Mouse (Mus musculus): ENCODE results near the gene Camk1d. TPM values are rescaled to one million over a fixed set of nuclear protein-coding genes. Genes with fewer than 3 reads are reported as not detected.
"Not testable (repeated sequence)": the region's sequence is repeated elsewhere in the genome, so short reads cannot be mapped to it uniquely, and the experiment has no call there.

The Camk1d gene
- total RNA-seq, 2 experiments from 2014 or later: 4.3 to 7.5 TPM

GRCm38 (mm10) chr2:5631676-5632354 is 82.5 kb downstream of the Camk1d start:
- intact Hi-C loops (cut with DNase I): no loop called here
- DNase-seq: no peak

GRCm38 (mm10) chr2:5630710-5631109 is 83.6 kb downstream of the Camk1d start:
- intact Hi-C loops (cut with DNase I): no loop called here
- DNase-seq: no peak

- intact Hi-C loops (cut with DNase I): no loop called here
Measured at GRCm38 (mm10) chr2:5624379-5624778, 89.9 kb downstream of the Camk1d start.

GRCm38 (mm10) chr2:5618361-5618896 is 95.9 kb downstream of the Camk1d start:
- intact Hi-C loops (cut with DNase I): no loop called here
- DNase-seq: no peak

More at GRCm38 (mm10) chr2:5624379-5624778, 89.9 kb downstream of the Camk1d start:
- no peak for DNase-seq

GRCm38 (mm10) chr2:5614896-5615295 is 99.4 kb downstream of the Camk1d start:
- intact Hi-C loops (cut with DNase I): no loop called here
- peak; percentile 63 to 67 for DNase-seq

DNA sequence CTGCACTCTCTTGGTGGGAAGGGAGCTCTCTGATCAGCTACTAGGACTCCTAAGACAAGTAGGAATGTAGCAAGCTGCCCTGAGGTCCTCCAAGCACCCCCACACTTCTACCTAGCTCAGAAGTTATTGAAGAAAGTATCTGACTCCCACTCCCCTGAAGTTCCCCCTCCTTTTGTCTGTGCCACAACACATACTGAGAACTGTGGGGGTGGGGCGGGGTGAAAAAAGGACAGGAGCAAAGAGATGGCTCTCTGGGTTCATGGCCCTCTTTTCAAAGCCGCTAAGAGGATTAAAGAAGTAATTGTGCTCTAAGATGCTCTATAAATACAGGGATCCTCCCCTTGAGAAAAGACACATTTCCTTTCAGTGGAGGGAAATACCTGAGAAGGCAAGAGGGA is 100.0 kb downstream of the Camk1d start:
- intact Hi-C loops (cut with DNase I): no loop called here
- DNase-seq: no peak

GRCm38 (mm10) chr2:5613651-5614307 is 100.5 kb downstream of the Camk1d start:
- intact Hi-C loops (cut with DNase I): no loop called here
- DNase-seq: peak; percentile 47 to 56

GRCm38 (mm10) chr2:5611601-5612000 is 102.7 kb downstream of the Camk1d start:
- intact Hi-C loops (cut with DNase I): no loop called here

GRCm38 (mm10) chr2:5610521-5610920 is 103.8 kb downstream of the Camk1d start:
- intact Hi-C loops (cut with DNase I): no loop called here
- no peak for DNase-seq

More at GRCm38 (mm10) chr2:5611601-5612000, 102.7 kb downstream of the Camk1d start:
- no peak for DNase-seq

DNA sequence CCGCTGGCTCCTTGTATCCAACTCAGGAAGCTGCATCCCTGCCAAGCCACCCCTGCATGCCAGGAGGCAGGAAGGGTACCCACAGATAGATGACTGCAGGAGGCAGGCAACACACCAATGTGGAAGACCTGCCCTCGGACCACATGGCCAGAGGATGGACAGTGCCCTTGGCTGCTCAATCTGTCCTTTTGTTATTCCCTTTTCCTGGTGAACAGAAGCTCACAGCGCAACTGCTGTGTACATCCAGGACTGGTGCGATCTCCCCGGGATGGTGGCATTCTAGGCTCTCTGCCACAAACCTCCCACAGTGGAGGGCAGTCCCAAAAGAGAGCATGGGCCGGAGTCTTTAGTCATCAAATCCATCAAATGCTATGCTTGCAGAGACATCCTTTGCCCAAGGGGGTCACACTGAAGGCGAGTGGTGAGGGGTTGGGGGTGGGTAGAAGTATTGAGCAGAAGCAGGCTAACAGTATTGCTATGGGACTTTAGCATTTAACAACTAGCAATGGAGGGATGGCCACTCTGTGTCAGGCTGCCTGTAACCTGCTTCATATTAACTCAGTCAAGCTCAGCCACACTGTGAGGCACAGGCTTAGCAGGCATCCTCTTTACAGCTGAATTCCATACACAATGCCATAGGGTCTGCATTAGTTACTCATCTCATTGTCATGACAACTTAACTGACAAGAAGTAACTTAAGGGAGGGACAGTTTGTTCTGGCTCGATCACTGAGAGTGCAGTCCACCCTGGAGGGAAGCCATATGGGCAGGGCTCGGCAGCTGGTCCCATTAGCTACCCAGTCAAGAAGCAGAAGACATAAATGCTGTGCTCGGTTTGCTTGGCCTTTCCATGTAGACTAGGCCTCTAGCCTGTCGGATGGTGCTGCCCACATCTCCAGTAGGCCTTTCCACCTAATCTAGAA is 106.1 kb downstream of the Camk1d start:
- DNase-seq: no peak
- intact Hi-C loops (cut with DNase I): no loop called here

DNA sequence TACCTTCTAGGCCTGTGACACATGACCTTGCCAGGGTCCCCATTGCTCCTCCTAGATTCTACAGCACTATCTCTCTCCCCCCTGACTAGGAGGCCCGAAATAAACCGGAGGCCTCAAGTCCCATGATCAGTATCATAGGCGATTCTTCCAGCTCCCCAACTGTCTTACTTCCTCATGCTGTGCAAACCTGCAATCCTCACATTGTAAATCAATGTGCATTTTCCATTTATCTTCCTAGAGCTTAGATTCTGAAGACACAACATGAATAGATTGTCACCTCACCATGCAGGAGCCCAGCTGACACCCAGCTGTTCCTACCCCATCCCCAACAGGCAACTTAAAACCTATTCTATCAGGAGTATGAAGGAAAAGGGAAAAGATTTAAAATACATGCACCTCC is 108.5 kb downstream of the Camk1d start:
- no peak for DNase-seq
- intact Hi-C loops (cut with DNase I): no loop called here

DNA sequence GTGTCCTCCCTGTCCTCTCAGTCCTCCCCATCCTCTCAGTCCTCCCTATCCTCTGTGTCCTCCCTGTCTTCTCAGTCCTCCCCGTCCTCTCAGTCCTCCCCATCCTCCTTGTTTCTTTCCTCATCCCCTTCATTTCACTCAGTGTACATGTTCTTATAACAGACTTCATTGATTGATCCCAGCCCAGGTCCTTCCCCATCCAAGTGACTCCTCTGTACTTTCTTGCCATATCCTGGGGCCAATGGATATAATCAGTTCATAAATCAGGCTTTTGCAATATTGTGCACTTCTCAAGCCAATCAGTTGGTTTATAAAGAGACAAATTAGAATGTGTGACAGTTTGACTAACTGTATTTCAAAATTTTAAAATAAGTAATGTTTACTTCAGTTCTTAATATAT is 112.3 kb downstream of the Camk1d start:
- DNase-seq: no peak
- intact Hi-C loops (cut with DNase I): no loop called here

- DNase-seq; intact Hi-C loops (cut with DNase I): not testable (repeated sequence)
Measured at GRCm38 (mm10) chr2:5601243-5601642, 113.1 kb downstream of the Camk1d start.

DNA sequence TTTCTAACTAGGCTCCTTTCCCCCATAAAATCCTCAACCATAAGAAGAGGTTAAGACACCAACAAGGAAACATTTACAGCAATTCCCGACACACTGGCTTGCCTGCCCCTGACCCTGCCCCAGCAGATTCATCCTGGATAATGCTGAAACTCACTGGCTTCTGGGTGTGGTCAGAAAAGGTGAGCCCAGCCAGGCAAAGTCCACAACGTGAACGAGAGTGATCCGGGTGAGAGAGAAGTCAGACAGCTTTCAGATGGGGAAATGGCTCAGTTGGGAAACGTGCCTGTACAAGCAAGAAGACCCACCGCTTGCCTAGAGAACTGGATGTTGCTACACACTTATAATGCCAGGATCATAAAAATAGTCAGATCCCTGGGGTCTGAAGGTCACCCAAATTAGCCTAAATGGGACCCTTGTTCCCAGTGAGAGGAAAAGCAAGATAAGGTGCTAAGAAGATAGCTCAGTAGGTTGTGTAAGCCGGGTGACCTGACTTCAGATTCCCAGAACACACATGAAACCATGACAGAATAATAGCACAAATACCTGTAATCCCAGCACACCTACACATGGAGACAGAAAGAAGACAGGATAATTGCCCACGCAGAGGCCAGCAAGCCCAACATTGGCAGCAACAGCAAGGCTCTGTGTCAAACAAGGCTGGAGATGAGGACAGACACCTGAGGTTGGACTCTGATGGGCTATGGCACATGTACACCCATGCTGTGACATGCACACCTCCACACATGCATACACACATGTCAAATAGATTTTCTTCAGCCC is 113.9 kb downstream of the Camk1d start:
- DNase-seq: no peak
- intact Hi-C loops (cut with DNase I): no loop called here

GRCm38 (mm10) chr2:5599713-5600112 is 114.6 kb downstream of the Camk1d start:
- intact Hi-C loops (cut with DNase I): no loop called here
- no peak for DNase-seq

- intact Hi-C loops (cut with DNase I): no loop called here
- no peak for DNase-seq
Measured at GRCm38 (mm10) chr2:5598533-5598932, 115.8 kb downstream of the Camk1d start.

- no peak for DNase-seq
- intact Hi-C loops (cut with DNase I): no loop called here
Measured at GRCm38 (mm10) chr2:5596882-5597281, 117.4 kb downstream of the Camk1d start.

DNA sequence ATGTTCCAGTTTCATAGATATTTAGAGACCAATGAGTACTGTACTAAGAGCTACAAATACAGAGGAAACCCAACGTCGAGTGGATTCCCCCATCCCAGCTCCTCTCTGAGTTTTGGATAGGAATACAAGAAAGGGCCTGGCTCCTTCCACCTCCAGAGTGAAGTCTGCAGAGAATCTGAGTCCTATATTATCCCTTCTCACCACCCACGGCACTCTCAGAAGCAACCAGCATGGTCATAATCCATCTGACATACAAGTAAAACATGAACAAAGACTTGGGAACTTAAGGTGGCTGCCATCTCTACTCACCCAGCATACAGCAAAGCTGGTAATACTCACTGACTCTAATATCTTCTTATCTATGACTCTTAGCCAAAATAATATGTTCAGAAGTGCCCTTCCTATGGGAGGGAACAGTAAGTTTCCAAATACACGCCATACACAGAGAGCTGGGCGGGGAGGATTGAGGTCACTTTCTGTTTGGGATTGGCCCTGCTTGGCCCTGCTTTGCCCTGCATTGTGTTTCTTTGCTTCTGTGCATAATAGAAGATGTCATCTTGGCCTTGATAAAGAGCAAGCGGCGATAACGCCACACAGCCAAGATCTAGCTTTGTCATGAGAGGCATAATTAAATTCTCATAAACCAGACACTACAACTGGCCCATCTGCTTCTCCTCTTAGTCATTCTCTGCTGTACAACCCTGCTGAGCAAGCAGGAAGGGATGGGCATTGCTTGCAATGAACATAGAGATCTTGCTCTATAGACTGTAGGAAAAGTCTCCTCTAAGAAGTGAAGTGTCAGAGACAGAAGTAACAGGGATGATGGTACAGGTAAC is 118.7 kb downstream of the Camk1d start:
- intact Hi-C loops (cut with DNase I): no loop called here

DNA sequence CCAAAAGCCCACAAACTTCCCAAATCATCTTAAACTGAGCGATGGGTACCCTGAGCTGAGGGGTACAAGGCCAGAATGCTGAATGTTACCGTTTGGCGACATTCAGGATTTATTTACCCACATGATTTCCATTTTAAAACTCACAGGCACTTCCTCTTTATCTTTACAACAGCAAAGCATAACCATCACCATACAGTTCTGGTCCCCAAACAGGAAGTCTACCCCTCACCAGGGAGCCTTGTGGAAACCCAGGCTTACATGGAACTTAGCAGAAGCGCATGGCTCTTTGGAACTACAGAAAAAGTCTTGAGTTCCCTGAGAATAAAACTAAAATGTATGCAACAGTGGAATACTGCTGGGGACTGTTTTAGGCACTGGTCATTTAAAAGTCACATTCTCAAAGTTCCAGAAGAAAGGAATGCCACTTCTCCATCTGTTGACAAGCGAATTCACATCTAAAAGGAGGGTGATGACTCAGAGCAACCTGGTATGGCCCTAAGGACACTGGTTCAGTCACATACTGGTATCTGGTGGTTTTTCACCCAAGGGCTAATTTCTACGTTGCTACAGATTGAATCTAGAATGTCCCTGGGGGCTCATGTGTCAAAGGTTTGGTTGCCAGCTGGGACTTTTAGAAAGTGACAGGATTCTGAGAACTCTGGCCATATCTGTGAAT is 121.7 kb downstream of the Camk1d start:
- intact Hi-C loops (cut with DNase I): no loop called here
- DNase-seq: no peak

More for the DNA sequence above, 118.7 kb downstream of the Camk1d start:
- no peak for DNase-seq
